Mouse (Mus musculus): ENCODE measurements around the gene Lhfp. TPM values are rescaled to one million over a fixed set of nuclear protein-coding genes. Genes with fewer than 3 reads are reported as not detected.

The Lhfp gene
- polyA plus RNA-seq, 1 experiment from 2014 or later = 47.3 TPM

GRCm38 (mm10) chr3:53027333-53027732 lies 14.0 kb upstream of the Lhfp start:
- H3K4me1 ChIP-seq (replicated peaks) = no peaks in the 10 kb centered on the region
- WGBS = 89% methylated on average over 4 of the region's 4 CpGs
- H3K27ac ChIP-seq = no peak overlapping the region
- no peak for ATAC-seq
- no peaks in the 10 kb centered on the region for H3K9me3 ChIP-seq
- no peaks in the 10 kb centered on the region for H3K27me3 ChIP-seq
- no peak overlapping the region for H3K9ac ChIP-seq (replicated peaks)
- H3K4me3 ChIP-seq (replicated peaks) = no peak overlapping the region
- no peak overlapping the region for H3K4me2 ChIP-seq (replicated peaks)
- no peaks in the 10 kb centered on the region for H3K36me3 ChIP-seq

GRCm38 (mm10) chr3:53029046-53029445 lies 12.3 kb upstream of the Lhfp start:
- ATAC-seq = no peak

GRCm38 (mm10) chr3:53031586-53031985 lies 9.7 kb upstream of the Lhfp start:
- Histone ChIP-seq H3K4me1 (replicated peaks) (no peaks in the 10 kb centered on the region), H3K9me3 (no peaks in the 10 kb centered on the region), H3K4me2 (replicated peaks) (no peak overlapping the region), H3K36me3 (no peaks in the 10 kb centered on the region), H3K27me3 (0 out of 2 replicates have a peak, but pooled peaks cover 5% of the 10 kb centered on the region), H3K4me3 (replicated peaks) (no peak overlapping the region), H3K27ac (no peak overlapping the region), H3K9ac (replicated peaks) (no peak overlapping the region)
- ATAC-seq = no peak
- WGBS = 39% methylated on average over 6 of the region's 6 CpGs

More at GRCm38 (mm10) chr3:53029046-53029445, 12.3 kb upstream of the Lhfp start:
- no peak overlapping the region for H3K4me2 ChIP-seq (replicated peaks)
- H3K9me3 ChIP-seq = no peaks in the 10 kb centered on the region
- no peak overlapping the region for H3K4me3 ChIP-seq (replicated peaks)
- H3K36me3 ChIP-seq = no peaks in the 10 kb centered on the region
- 22% methylated on average over 7 of the region's 7 CpGs for WGBS
- H3K4me1 ChIP-seq (replicated peaks) = no peaks in the 10 kb centered on the region
- H3K9ac ChIP-seq (replicated peaks) = no peak overlapping the region
- 0 out of 2 replicates have a peak, but pooled peaks cover 5% of the 10 kb centered on the region for H3K27me3 ChIP-seq
- no peak overlapping the region for H3K27ac ChIP-seq

GRCm38 (mm10) chr3:53032432-53032831 lies 8.9 kb upstream of the Lhfp start:
- ATAC-seq = no peak
- WGBS = 67% methylated on average over 5 of the region's 5 CpGs
- no peaks in the 10 kb centered on the region for H3K9me3 ChIP-seq
- H3K27me3 ChIP-seq = 0 out of 2 replicates have a peak, but pooled peaks cover 5% of the 10 kb centered on the region
- H3K9ac ChIP-seq (replicated peaks) = no peak overlapping the region
- no peak overlapping the region for H3K4me3 ChIP-seq (replicated peaks)
- H3K4me2 ChIP-seq (replicated peaks) = no peak overlapping the region
- H3K27ac ChIP-seq = no peak overlapping the region
- no peaks in the 10 kb centered on the region for H3K36me3 ChIP-seq
- H3K4me1 ChIP-seq (replicated peaks) = no peaks in the 10 kb centered on the region

- H3K9ac ChIP-seq (replicated peaks) = no peak overlapping the region
- no peaks in the 10 kb centered on the region for H3K4me1 ChIP-seq (replicated peaks)
- H3K36me3 ChIP-seq = no peaks in the 10 kb centered on the region
- no peak overlapping the region for H3K4me2 ChIP-seq (replicated peaks)
- no peak overlapping the region for H3K27ac ChIP-seq
- ATAC-seq = no peak
- H3K27me3 ChIP-seq = 0 out of 2 replicates have a peak, but pooled peaks cover 6% of the 10 kb centered on the region
- 20% methylated on average over 3 of the region's 3 CpGs for WGBS
- H3K9me3 ChIP-seq = no peaks in the 10 kb centered on the region
- H3K4me3 ChIP-seq (replicated peaks) = no peak overlapping the region
Observed at GRCm38 (mm10) chr3:53033448-53033847, 7.9 kb upstream of the Lhfp start.

- 78% methylated on average over 5 of the region's 5 CpGs for WGBS
- Histone ChIP-seq H3K27ac (no peak overlapping the region), H3K27me3 (peaks cover 24% of the 10 kb centered on the region; the same call in 1 of the 2 replicates), H3K9ac (replicated peaks) (no peak overlapping the region), H3K4me1 (replicated peaks) (peaks cover 4% of the 10 kb centered on the region), H3K4me3 (replicated peaks) (no peak overlapping the region), H3K4me2 (replicated peaks) (no peak overlapping the region), H3K36me3 (no peaks in the 10 kb centered on the region), H3K9me3 (no peaks in the 10 kb centered on the region)
- no peak for ATAC-seq
Observed at GRCm38 (mm10) chr3:53036076-53036475, 5.3 kb upstream of the Lhfp start.

- Histone ChIP-seq H3K4me3 (replicated peaks) (no peak overlapping the region), H3K4me1 (replicated peaks) (peaks cover 6% of the 10 kb centered on the region), H3K9ac (replicated peaks) (no peak overlapping the region), H3K27me3 (peaks cover 24% of the 10 kb centered on the region; the same call in 1 of the 2 replicates), H3K4me2 (replicated peaks) (no peak overlapping the region), H3K9me3 (no peaks in the 10 kb centered on the region), H3K27ac (no peak overlapping the region), H3K36me3 (no peaks in the 10 kb centered on the region)
- ATAC-seq = no peak
- WGBS = 90% methylated on average over 7 of the region's 7 CpGs
Observed at GRCm38 (mm10) chr3:53036941-53037340, 4.4 kb upstream of the Lhfp start.

GRCm38 (mm10) chr3:53038913-53039312 lies 2.4 kb upstream of the Lhfp start:
- H3K27ac ChIP-seq = no peak overlapping the region
- H3K27me3 ChIP-seq = peaks cover 28% of the 10 kb centered on the region; the same call in 1 of the 2 replicates
- H3K4me1 ChIP-seq (replicated peaks) = peaks cover 19% of the 10 kb centered on the region
- H3K9me3 ChIP-seq = no peaks in the 10 kb centered on the region
- no peaks in the 10 kb centered on the region for H3K36me3 ChIP-seq
- no peak overlapping the region for H3K9ac ChIP-seq (replicated peaks)
- no peak overlapping the region for H3K4me2 ChIP-seq (replicated peaks)
- H3K4me3 ChIP-seq (replicated peaks) = no peak overlapping the region
- 74% methylated on average over 5 of the region's 5 CpGs for WGBS
- no peak for ATAC-seq

GRCm38 (mm10) chr3:53039746-53040145 lies 1.6 kb upstream of the Lhfp start:
- peaks cover 26% of the 10 kb centered on the region for H3K4me1 ChIP-seq (replicated peaks)
- H3K9ac ChIP-seq (replicated peaks) = no peak overlapping the region
- H3K4me3 ChIP-seq (replicated peaks) = no peak overlapping the region
- WGBS = 78% methylated on average over 8 of the region's 8 CpGs
- no peak for ATAC-seq
- no peak overlapping the region for H3K27ac ChIP-seq
- peaks cover 28% of the 10 kb centered on the region; the same call in 1 of the 2 replicates for H3K27me3 ChIP-seq
- H3K4me2 ChIP-seq (replicated peaks) = no peak overlapping the region
- no peaks in the 10 kb centered on the region for H3K9me3 ChIP-seq
- H3K36me3 ChIP-seq = no peaks in the 10 kb centered on the region

GRCm38 (mm10) chr3:53040593-53041410 lies 526 bp upstream of the Lhfp start:
- Histone ChIP-seq H3K4me3 (replicated peaks) (peak overlapping the region; percentile 72), H3K27me3 (peaks cover 28% of the 10 kb centered on the region; the same call in 1 of the 2 replicates), H3K4me2 (replicated peaks) (peak overlapping the region; percentile 88), H3K4me1 (replicated peaks) (peaks cover 32% of the 10 kb centered on the region), H3K9me3 (no peaks in the 10 kb centered on the region), H3K27ac (peak overlapping the region; percentile 69), H3K36me3 (no peaks in the 10 kb centered on the region), H3K9ac (replicated peaks) (peak overlapping the region; percentile 79)
- peak; percentile 69 for ATAC-seq
- WGBS = 7% methylated on average over 17 of the region's 17 CpGs

- peaks cover 28% of the 10 kb centered on the region; the same call in 1 of the 2 replicates for H3K27me3 ChIP-seq
- 0 out of 2 replicates have a peak overlapping the region, but pooled peaks have one; percentile 69 for H3K27ac ChIP-seq
- peaks cover 32% of the 10 kb centered on the region for H3K4me1 ChIP-seq (replicated peaks)
- H3K9ac ChIP-seq (replicated peaks) = peak overlapping the region; percentile 79
- WGBS = 35% methylated on average over 9 of the region's 9 CpGs
- H3K4me3 ChIP-seq (replicated peaks) = peak overlapping the region; percentile 72
- no peaks in the 10 kb centered on the region for H3K36me3 ChIP-seq
- ATAC-seq = no peak
- peak overlapping the region; percentile 88 for H3K4me2 ChIP-seq (replicated peaks)
- no peaks in the 10 kb centered on the region for H3K9me3 ChIP-seq
Observed at GRCm38 (mm10) chr3:53042240-53042567, 876 bp downstream of the Lhfp start.

GRCm38 (mm10) chr3:53043206-53043780 lies 2.0 kb downstream of the Lhfp start:
- Histone ChIP-seq H3K4me2 (replicated peaks) (peak overlapping the region; percentile 88), H3K36me3 (no peaks in the 10 kb centered on the region), H3K4me1 (replicated peaks) (peaks cover 32% of the 10 kb centered on the region), H3K4me3 (replicated peaks) (peak overlapping the region; percentile 72), H3K27ac (no peak overlapping the region), H3K27me3 (peaks cover 28% of the 10 kb centered on the region; the same call in 1 of the 2 replicates), H3K9me3 (no peaks in the 10 kb centered on the region), H3K9ac (replicated peaks) (peak overlapping the region; percentile 42)
- ATAC-seq = no peak
- 92% methylated on average over 13 of the region's 13 CpGs for WGBS

Measured in midbrain, embryonic 13.5 days (tissue).